Mouse (Mus musculus) lung, embryonic 16.5 days (tissue): Measurements from ENCODE around the gene Rusc1. TPM values are rescaled to one million over a fixed set of nuclear protein-coding genes. Genes with fewer than 3 reads are reported as not detected.

Experiments
- ATAC-seq: fragments of 200-750 bp; cut with Nextera tagmentation; 2 replicates; pipeline ENCODE4 v1.8.0; 2017; ENCODE audit warnings: low read depth, mild to moderate bottlenecking, moderate library complexity
- H3K27ac ChIP-seq: fragments of 300-500 bp; sonication (generic); 2 replicates; pipeline ENCODE4 v1.5.1; 2014; ENCODE audit warnings: mild to moderate bottlenecking, control low read depth, low read length
- H3K27me3 ChIP-seq: fragments of 300-500 bp; sonication (generic); 2 replicates; pipeline ENCODE4 v1.6.1; 2014; ENCODE audit warnings: low read depth, low read length, mixed read lengths; ENCODE audit not compliant: control insufficient read depth, insufficient read depth
- H3K36me3 ChIP-seq: fragments of 300-500 bp; sonication (generic); 2 replicates; pipeline ENCODE4 v1.6.1; 2014; ENCODE audit warnings: low read length; ENCODE audit not compliant: control insufficient read depth, insufficient read depth
- H3K4me1 ChIP-seq: fragments of 300-500 bp; sonication (generic); replicated peaks from 2 replicates; pipeline ENCODE4 v1.6.1; 2014; ENCODE audit warnings: low read length, mixed read lengths; ENCODE audit not compliant: control insufficient read depth, insufficient read depth
- H3K4me2 ChIP-seq: fragments of 300-500 bp; sonication (generic); 2 replicates; pipeline ENCODE4 v1.6.1; 2014; ENCODE audit warnings: low read depth, low read length, control low read depth
- H3K4me3 ChIP-seq: fragments of 300-500 bp; sonication (generic); 2 replicates; pipeline ENCODE4 v1.5.1; 2014; ENCODE audit warnings: mild to moderate bottlenecking, low read length, control low read depth
- H3K9ac ChIP-seq: fragments of 300-500 bp; sonication (generic); 2 replicates; pipeline ENCODE4 v1.6.1; 2014; ENCODE audit warnings: low read length, control low read depth
- H3K9me3 ChIP-seq: fragments of 300-500 bp; sonication (generic); 2 replicates; pipeline ENCODE4 v1.6.1; 2016; ENCODE audit warnings: low read length; ENCODE audit not compliant: control insufficient read depth
- WGBS: fragments of 180-500 bp; shearing (Covaris S2); extraction: QIAGEN DNeasy Blood & Tissue Kit; methylation state at CpG from one replicate; pipeline ENCODE4 v1.1.7; 2014; 5-methylcytosine and 5-hydroxymethylcytosine counted together
- polyA plus RNA-seq: library from polyadenylated mRNA; unstranded; fragments of >200 nt; fragmentation: Nextera tagmentation; extraction: Ambion mirVana; gene quantifications from 2 replicates; pipeline ENCODE4 v1.2.1, GENCODE M21; 2015

Rusc1 gene
- polyA plus RNA-seq, 1 experiment from 2014 or later = 19.7 TPM

DNA sequence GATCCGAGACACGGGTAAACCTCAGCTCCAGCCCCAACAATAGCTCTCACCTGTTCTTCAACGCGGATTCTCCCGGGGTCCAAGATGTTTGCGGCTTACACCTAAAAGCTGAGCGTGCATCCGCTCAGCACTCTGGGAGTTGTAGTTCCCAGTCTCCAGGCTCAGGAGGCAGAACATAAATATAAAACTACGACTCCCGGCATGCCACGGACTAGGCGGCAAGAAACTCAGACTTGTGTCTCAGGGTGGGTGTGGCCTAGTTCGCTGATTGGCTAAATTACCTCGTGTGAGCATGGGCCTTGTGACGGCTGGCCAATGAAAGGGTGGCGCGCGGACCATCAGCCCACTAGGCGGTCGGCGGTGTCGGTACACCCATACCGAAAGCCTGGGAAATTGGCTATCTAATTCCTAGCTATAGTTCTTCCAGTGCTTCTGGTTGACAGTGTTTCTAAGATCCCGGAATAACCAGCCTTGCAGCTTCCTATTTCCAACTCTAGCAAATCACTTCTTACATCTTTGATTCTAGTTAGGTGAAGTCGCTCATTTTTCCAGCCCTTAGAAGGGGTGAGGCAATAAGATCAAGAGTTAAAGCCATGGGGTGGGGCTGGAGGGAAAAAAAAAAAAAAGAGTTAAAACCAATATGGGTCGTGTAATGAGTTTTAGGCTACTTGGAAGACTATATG lies 8.8 kb upstream of the Rusc1 start, which contains the start of gene Fdps:
Fdps (minus strand) TSS at position 148 of the 683 bp plus-strand sequence.
- Histone ChIP-seq H3K27me3 (no peaks in the 10 kb centered on the region), H3K4me2 (peak within 1 kb of the TSS; percentile 92), H3K4me3 (peak within 1 kb of the TSS; percentile 70), H3K9me3 (no peaks in the 10 kb centered on the region), H3K36me3 (peaks cover 5% of the 10 kb centered on the region; the same call in 1 of the 2 replicates), H3K4me1 (peaks cover 23% of the 10 kb centered on the region), H3K9ac (peak within 1 kb of the TSS; percentile 77), H3K27ac (peak within 1 kb of the TSS; percentile 73)
- WGBS = under 1% methylated on average over 26 of the region's 26 CpGs
- ATAC-seq = peak; percentile 100

DNA sequence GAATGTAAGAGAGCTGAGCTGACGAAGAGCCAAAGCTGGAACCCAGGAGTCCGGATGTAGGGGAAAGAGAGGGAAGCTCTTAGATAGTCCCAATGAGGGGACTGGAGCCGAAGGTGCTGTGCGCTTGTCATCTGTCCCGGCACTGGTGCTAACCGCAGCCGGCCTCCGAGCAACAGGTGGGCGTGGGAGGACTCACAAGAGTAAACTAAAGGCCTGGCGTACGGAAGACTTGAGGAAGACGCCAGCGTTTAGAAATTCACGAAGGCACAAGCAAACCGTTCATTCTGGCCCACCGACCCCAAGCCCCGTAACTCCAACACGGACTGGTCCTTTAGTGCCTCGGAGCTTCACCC lies 8.3 kb upstream of the Rusc1 start:
- Histone ChIP-seq H3K9me3 (no peaks in the 10 kb centered on the region), H3K4me1 (peaks cover 23% of the 10 kb centered on the region), H3K4me2 (peak overlapping the region; percentile 92), H3K27ac (peak overlapping the region; percentile 69), H3K4me3 (peak overlapping the region; percentile 70), H3K9ac (peak overlapping the region; percentile 77), H3K36me3 (peaks cover 5% of the 10 kb centered on the region), H3K27me3 (no peaks in the 10 kb centered on the region)
- under 1% methylated on average over 19 of the region's 19 CpGs for WGBS
- peak; percentile 32 for ATAC-seq

DNA sequence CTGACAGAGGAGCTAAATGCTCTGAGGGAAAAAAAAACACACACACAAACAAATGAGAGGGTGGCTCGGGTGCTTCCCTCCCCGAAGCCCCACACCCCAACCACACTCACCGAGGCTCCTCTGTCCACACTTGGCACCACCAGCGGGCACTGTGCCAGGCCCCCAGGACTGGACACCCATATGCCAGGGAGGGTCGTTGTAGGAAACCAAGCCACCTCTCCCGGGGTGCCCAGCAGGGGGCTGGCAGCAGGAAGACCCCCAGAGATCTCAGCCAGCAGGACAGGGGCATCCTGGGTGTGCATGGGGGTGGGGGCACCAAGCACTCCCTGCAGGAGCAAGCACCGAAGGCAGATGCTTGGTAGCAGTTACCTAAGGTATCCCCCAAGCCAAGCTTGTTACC lies 7.7 kb upstream of the Rusc1 start, which contains the start of gene Gm43738:
Gm43738 (minus strand) TSS at position 289 of the 400 bp plus-strand sequence.
- no peaks in the 10 kb centered on the region for H3K9me3 ChIP-seq
- peak within 1 kb of the TSS; percentile 70 for H3K4me3 ChIP-seq
- peak within 1 kb of the TSS; percentile 92 for H3K4me2 ChIP-seq
- peak within 1 kb of the TSS; percentile 77 for H3K9ac ChIP-seq
- peaks cover 23% of the 10 kb centered on the region for H3K4me1 ChIP-seq
- no peaks in the 10 kb centered on the region for H3K27me3 ChIP-seq
- peaks cover 7% of the 10 kb centered on the region for H3K36me3 ChIP-seq
- H3K27ac ChIP-seq = peak within 1 kb of the TSS; percentile 69
- ATAC-seq = no peak
- 21% methylated on average over 7 of the region's 7 CpGs for WGBS

DNA sequence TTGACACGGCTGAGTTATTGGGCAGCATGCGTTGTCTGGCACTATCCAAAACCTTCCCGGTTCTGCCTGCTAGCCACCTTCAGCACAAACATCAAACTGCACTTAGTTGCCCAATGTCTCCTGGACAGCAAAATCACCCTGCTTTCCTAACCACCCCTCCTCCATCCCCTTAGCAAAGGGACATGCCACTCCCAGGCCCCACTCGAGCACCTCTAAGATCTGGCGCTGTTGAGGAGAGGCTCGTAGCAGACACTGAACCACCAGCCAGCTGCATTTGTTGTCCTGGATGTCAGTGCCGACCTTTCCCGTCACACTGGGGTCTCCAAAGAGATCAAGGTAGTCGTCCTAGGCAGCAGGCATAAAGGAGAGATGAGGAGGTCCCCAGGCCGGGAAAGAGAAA lies 910 bp upstream of the Rusc1 start:
- no peak overlapping the region for H3K27ac ChIP-seq

DNA sequence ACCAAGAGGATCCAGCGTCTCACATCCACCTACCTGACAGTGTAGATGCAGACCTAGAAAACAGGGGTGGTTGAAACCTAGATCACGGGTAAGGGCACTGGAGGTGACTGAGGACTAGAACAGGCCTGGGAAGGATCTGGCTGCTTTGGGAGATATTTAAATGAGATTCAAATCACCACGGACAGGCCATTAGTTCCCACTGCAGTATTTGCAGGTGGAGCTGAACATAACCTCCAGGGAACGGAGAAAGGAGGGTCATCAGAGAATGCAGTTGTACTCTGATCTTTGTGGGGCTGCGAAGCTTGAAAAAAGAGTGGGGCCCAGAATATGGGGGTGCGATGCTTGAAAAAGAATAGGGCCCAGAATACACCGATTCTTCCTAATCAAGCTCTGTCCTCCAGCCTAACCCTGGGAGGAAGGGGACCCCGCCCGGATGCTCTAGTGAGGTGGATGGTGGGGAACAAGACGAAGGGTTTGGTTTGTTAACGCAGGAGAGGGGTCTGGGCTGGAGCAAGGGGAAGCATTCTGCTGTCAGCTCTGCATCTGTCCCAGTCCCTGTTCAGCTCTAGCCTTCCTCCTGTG lies 511 bp downstream of the Rusc1 start:
- no peak for ATAC-seq
- 29% methylated on average over 11 of the region's 11 CpGs for WGBS
- H3K9ac ChIP-seq = peak overlapping the region; percentile 11; the same call in 1 of the 2 replicates

More for the DNA sequence above, 910 bp upstream of the Rusc1 start:
- Histone ChIP-seq H3K36me3 (peaks cover 13% of the 10 kb centered on the region), H3K9ac (no peak overlapping the region), H3K9me3 (no peaks in the 10 kb centered on the region), H3K27me3 (peaks cover 16% of the 10 kb centered on the region), H3K4me1 (peaks cover 8% of the 10 kb centered on the region), H3K4me3 (no peak overlapping the region), H3K4me2 (no peak overlapping the region)
- ATAC-seq = no peak
- 79% methylated on average over 10 of the region's 10 CpGs for WGBS

DNA sequence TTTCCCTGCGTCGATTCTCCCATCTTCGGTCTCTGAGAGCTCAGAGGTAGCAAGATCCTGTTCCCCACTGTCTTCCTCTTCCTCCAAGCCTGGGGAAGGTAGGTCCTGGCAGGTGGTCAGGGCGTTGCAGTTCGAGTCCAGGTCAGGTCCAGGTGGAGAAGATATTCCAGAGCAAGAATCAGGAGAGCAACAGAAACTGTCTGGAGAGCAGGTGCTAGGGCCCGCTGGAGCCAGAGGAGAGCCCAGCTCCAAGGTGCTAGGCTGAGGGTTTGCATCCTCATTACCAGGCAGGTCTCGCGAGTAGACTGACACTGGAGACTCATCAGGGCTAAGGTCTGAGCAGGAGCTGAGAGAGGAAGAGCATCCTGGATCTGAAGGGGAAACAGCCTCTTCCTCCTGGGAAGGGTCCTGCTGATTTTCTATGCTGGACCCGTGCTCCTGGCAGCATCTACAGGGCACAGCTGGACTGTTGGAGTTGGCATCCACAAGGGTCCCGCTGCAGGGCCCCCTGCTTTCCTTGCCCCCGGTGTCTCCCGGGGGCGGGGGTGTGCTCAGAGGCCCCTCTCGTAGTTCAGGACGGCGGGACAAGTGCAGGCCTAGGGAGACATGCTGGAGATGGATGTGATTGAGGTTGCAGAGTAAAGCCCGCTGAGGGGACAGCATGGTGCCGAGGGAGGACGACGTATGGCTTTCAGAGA lies 1.2 kb downstream of the Rusc1 start:
- 11% methylated on average over 20 of the region's 20 CpGs for WGBS
- H3K9me3 ChIP-seq = no peaks in the 10 kb centered on the region
- peaks cover 8% of the 10 kb centered on the region for H3K36me3 ChIP-seq
- peaks cover 18% of the 10 kb centered on the region for H3K4me1 ChIP-seq
- peaks cover 16% of the 10 kb centered on the region for H3K27me3 ChIP-seq
- peak overlapping the region; percentile 99 for H3K4me2 ChIP-seq
- no peak for ATAC-seq
- peak overlapping the region; percentile 79; the same call in 1 of the 2 replicates for H3K9ac ChIP-seq
- no peak overlapping the region for H3K27ac ChIP-seq
- peak overlapping the region; percentile 75 for H3K4me3 ChIP-seq

More for the DNA sequence above, 511 bp downstream of the Rusc1 start:
- Histone ChIP-seq H3K27me3 (peaks cover 16% of the 10 kb centered on the region), H3K4me2 (peak overlapping the region; percentile 50), H3K36me3 (peaks cover 9% of the 10 kb centered on the region), H3K4me3 (peak overlapping the region; percentile 34), H3K27ac (no peak overlapping the region), H3K9me3 (no peaks in the 10 kb centered on the region), H3K4me1 (peaks cover 17% of the 10 kb centered on the region)

DNA sequence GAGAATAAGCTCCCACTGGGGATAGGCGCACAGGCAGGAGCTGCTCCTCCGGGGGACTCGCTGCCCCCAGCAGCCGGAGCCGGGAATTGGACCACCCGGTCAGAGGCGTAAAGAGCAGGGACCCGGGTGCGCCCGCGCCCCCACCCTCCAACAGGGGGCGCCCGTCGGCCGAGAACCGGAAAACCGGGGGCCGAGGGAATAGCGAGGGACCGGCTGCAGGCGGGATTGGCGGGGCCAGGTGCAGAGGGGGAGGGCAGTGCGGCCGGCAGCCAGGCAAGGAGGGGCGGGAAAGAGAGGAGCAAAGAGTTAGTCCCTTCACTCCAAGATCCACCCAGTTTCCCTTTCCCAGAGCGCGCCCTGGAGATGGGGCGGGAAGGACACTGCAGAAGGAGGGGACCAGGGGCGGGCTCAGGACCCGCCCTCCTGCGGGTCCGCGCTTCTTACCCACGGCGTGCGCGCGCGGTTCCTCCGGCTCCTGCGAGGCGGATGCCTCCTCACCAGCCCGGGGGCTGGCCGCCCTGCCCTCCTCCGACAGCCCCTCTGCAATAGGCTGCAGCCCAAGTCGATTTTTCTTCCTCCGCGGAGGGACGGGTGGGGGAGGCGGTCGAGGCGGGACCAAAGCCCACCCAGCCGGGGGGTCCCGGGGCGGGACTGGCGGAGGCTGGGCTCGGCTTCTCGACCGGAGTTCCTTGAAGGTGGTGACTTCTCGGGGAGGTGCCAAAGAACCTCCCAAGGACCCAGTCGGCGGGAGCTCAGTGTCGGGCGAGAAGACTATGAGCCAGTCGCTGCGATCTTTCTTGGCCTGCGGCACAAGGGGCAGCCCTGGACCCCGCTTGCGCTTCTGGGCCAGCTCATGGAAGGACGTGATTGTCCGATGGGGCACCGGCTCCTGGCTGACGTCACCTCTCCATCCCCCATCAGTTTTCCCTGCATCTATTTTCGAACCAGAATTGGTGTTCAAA lies 2.1 kb downstream of the Rusc1 start:
- Histone ChIP-seq H3K9me3 (no peaks in the 10 kb centered on the region), H3K9ac (peak overlapping the region; percentile 79), H3K36me3 (peaks cover 8% of the 10 kb centered on the region), H3K4me2 (peak overlapping the region; percentile 99), H3K27me3 (peaks cover 16% of the 10 kb centered on the region), H3K4me1 (peaks cover 18% of the 10 kb centered on the region), H3K27ac (peak overlapping the region; percentile 86), H3K4me3 (peak overlapping the region; percentile 75)
- peak; percentile 68 for ATAC-seq
- WGBS = under 1% methylated on average over 65 of the region's 74 CpGs

DNA sequence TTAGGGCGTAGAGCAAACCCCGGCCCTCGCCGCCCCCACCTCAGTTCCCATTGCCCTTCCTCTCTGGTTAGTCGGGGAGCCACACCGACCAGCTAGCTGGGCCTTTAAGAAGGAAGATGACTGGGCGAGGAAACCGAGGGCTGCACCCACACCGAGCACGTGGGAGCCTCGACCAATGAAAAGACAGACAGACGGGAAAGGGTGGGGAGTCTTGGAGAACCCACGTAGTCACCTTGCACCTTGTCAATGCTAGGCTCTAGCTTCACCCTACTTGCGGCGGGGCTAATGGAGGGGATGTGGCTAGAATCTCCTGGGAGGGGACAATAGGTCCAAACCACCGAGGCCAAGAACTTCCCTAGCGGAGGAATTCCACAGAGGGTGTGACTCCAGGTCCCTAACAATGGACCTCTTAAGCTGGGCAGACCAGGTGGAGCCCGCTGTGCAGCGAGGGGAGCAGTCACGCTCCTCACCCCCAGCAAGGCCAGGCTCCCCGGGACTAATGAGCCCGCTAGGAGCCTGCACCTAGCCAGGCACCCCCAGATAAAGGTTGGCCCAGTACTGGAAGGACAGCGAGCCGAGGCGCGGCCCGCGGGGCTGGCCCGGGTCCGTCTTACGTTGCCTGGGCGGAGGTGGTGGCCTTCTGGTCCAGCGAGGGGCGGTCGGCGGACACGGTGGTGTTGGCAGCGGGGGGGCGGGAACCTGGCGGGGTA lies 3.1 kb downstream of the Rusc1 start:
- peaks cover 18% of the 10 kb centered on the region for H3K4me1 ChIP-seq
- peak; percentile 79 for ATAC-seq

More for the DNA sequence above, 3.1 kb downstream of the Rusc1 start:
- H3K36me3 ChIP-seq = peaks cover 4% of the 10 kb centered on the region
- H3K27ac ChIP-seq = peak overlapping the region; percentile 86
- peak overlapping the region; percentile 99 for H3K4me2 ChIP-seq
- H3K27me3 ChIP-seq = peaks cover 16% of the 10 kb centered on the region
- peak overlapping the region; percentile 75 for H3K4me3 ChIP-seq
- peak overlapping the region; percentile 79 for H3K9ac ChIP-seq
- no peaks in the 10 kb centered on the region for H3K9me3 ChIP-seq
- under 1% methylated on average over 39 of the region's 40 CpGs for WGBS
